Mouse (Mus musculus) forebrain, embryonic 15.5 days (tissue): ENCODE measurements around the gene Angpt4. TPM values are rescaled to one million over a fixed set of nuclear protein-coding genes. Genes with fewer than 3 reads are reported as not detected.

Source experiments
- ATAC-seq: fragments of 200-750 bp; cut with Nextera tagmentation; replicated peaks from 2 replicates; pipeline ENCODE4 v1.8.0; 2017; ENCODE audit warnings: mild to moderate bottlenecking, moderate TSS enrichment, moderate library complexity
- H3K27ac ChIP-seq: fragments of 300-500 bp; sonication (generic); replicated peaks from 2 replicates; pipeline ENCODE4 v1.5.1; 2015; ENCODE audit warnings: mild to moderate bottlenecking, inconsistent platforms
- H3K27me3 ChIP-seq: fragments of 300-500 bp; sonication (generic); 2 replicates; pipeline ENCODE4 v1.6.1; 2015; ENCODE audit warnings: inconsistent platforms
- H3K36me3 ChIP-seq: fragments of 300-500 bp; sonication (generic); 2 replicates; pipeline ENCODE4 v1.6.1; 2015; ENCODE audit warnings: mild to moderate bottlenecking, inconsistent platforms
- H3K4me1 ChIP-seq: fragments of 300-500 bp; sonication (generic); 2 replicates; pipeline ENCODE4 v1.6.1; 2015; ENCODE audit warnings: inconsistent platforms
- H3K4me2 ChIP-seq: fragments of 300-500 bp; sonication (generic); replicated peaks from 2 replicates; pipeline ENCODE4 v1.6.1; 2015; ENCODE audit warnings: mild to moderate bottlenecking, inconsistent platforms
- H3K4me3 ChIP-seq: fragments of 300-500 bp; sonication (generic); 2 replicates; pipeline ENCODE4 v1.5.1; 2015; ENCODE audit warnings: mild to moderate bottlenecking, inconsistent platforms
- H3K9ac ChIP-seq: fragments of 300-500 bp; sonication (generic); replicated peaks from 2 replicates; pipeline ENCODE4 v1.6.1; 2015; ENCODE audit warnings: mild to moderate bottlenecking, inconsistent platforms
- H3K9me3 ChIP-seq: fragments of 300-500 bp; sonication (generic); 2 replicates; pipeline ENCODE4 v1.6.1; 2016; ENCODE audit warnings: inconsistent platforms
- WGBS: fragments of 180-500 bp; shearing (Covaris S2); methylation state at CpG from one replicate; pipeline ENCODE4 v1.1.7; 2015; ENCODE audit warnings: mixed read lengths; 5-methylcytosine and 5-hydroxymethylcytosine counted together
- polyA plus RNA-seq: library from polyadenylated mRNA; unstranded; fragments of >200 nt; fragmentation: Nextera tagmentation; extraction: Ambion mirVana; gene quantifications from 2 replicates; pipeline ENCODE4 v1.2.1, GENCODE M21; 2015

The Angpt4 gene
- polyA plus RNA-seq, 1 experiment from 2014 or later, result not detected

DNA sequence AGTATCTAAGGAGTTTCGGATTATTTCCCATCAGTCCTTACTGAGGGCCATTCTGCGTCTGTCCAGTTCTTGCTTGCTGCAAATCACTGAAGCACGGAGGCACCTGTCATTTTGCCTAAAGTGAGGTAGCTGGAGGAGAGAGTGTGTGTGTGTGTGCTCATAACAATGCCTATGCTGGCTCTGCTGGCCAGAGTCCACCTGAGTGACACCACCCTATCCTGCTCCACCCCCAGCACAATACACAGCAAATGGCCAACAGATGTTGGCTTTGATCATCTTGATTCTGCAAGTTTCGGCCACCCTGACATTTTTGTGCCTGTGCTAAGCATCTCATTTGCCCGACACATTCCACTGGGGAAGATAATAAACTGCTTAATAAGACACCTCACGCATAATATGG lies 67.5 kb downstream of the Angpt4 start:
- H3K27me3 ChIP-seq, result no peaks in the 10 kb centered on the region
- H3K4me2 ChIP-seq, result peak overlapping the region; percentile 90
- no peak overlapping the region for H3K9ac ChIP-seq
- ATAC-seq, result no peak
- no peak overlapping the region for H3K4me3 ChIP-seq
- H3K27ac ChIP-seq, result no peak overlapping the region
- no peaks in the 10 kb centered on the region for H3K9me3 ChIP-seq
- H3K36me3 ChIP-seq, result no peaks in the 10 kb centered on the region
- H3K4me1 ChIP-seq, result peaks cover 45% of the 10 kb centered on the region
- WGBS, result 72% methylated on average over 6 of the region's 6 CpGs

DNA sequence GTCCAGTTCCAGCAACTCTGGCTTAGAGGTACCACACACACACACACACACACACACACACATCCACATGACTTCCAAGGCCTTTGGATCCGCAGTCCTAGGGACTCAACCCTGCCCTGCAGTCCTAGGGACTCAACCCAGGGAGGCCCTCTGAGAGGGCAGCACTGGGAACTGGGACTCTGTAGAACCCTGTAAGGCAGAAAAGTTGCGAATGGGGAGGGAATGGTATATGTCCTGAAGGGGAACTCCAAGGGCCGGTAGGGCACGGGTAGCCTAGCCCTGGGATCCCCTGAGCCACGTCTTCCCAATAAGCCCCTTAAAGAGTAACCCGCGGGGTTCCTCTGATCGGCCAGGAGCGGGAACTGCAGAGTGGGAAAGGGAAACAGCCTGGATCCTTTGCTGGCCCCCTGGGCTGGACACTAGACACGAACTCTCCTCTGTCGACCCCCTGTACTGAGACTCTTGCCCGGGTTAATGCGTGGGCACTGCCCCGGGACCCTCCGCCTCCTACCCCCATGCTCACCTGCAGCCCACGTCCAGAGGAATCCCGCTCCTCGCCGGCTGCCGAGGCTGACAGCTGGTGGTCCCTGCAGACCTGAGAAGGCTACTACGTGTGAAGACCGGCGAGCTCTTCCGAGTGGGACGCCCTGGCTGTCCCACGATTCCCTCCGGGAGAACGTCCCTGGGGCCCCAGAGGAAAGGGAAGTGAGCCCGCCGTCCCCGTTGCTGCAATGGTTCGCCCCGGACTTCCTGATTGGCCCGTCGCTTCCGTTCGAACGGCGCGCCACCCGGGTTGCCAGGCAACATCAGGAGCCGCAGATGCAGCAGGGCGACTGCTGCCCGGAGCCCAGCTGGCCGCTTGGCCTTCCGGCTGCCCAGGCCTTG lies 68.7 kb downstream of the Angpt4 start, which contains the start of gene Fam110a:
Fam110a (minus strand) TSS at position 750 of the 885 bp plus-strand sequence.
- H3K27ac ChIP-seq, result peak within 1 kb of the TSS; percentile 67
- under 1% methylated on average over 46 of the region's 46 CpGs for WGBS
- peak within 1 kb of the TSS; percentile 90 for H3K4me2 ChIP-seq
- H3K4me1 ChIP-seq, result peaks cover 34% of the 10 kb centered on the region
- no peaks in the 10 kb centered on the region for H3K9me3 ChIP-seq
- H3K9ac ChIP-seq, result peak within 1 kb of the TSS; percentile 78
- H3K4me3 ChIP-seq, result peak within 1 kb of the TSS; percentile 81
- peak; percentile 91 for ATAC-seq
- H3K36me3 ChIP-seq, result no peaks in the 10 kb centered on the region
- no peaks in the 10 kb centered on the region for H3K27me3 ChIP-seq

DNA sequence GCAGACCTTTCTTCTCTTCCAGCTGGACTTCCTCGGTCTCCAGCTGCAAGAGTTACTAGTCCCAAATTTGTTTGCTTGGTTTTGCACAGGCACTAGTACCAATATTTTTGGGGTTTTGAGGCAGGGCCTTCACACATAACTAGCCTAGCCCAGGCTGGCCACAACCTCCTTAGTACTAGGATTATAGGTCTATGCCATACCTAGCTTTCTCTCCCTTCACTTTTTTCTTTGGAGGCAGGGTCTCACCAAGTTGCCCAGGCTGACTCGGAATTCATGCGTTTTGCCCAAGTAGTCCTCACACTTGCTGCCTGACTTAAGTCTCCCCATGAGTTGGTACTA lies 69.3 kb downstream of the Angpt4 start:
- ATAC-seq, result peak; percentile 47; the same call in 1 of the 2 replicates
- H3K9me3 ChIP-seq, result no peaks in the 10 kb centered on the region
- peak overlapping the region; percentile 81 for H3K4me3 ChIP-seq
- H3K27me3 ChIP-seq, result no peaks in the 10 kb centered on the region
- H3K4me1 ChIP-seq, result peaks cover 34% of the 10 kb centered on the region
- peak overlapping the region; percentile 90 for H3K4me2 ChIP-seq
- peak overlapping the region; percentile 78 for H3K9ac ChIP-seq
- peak overlapping the region; percentile 67 for H3K27ac ChIP-seq
- no peaks in the 10 kb centered on the region for H3K36me3 ChIP-seq
- 23% methylated on average over 3 of the region's 3 CpGs for WGBS

GRCm38 (mm10) chr2:151981268-151981667 lies 70.3 kb downstream of the Angpt4 start:
- H3K4me1 ChIP-seq, result peaks cover 30% of the 10 kb centered on the region
- no peak overlapping the region for H3K9ac ChIP-seq
- H3K27me3 ChIP-seq, result no peaks in the 10 kb centered on the region
- WGBS, result 85% methylated on average over 6 of the region's 6 CpGs
- no peak for ATAC-seq
- no peak overlapping the region for H3K27ac ChIP-seq
- no peak overlapping the region for H3K4me3 ChIP-seq
- H3K4me2 ChIP-seq, result no peak overlapping the region
- H3K9me3 ChIP-seq, result no peaks in the 10 kb centered on the region
- H3K36me3 ChIP-seq, result no peaks in the 10 kb centered on the region

DNA sequence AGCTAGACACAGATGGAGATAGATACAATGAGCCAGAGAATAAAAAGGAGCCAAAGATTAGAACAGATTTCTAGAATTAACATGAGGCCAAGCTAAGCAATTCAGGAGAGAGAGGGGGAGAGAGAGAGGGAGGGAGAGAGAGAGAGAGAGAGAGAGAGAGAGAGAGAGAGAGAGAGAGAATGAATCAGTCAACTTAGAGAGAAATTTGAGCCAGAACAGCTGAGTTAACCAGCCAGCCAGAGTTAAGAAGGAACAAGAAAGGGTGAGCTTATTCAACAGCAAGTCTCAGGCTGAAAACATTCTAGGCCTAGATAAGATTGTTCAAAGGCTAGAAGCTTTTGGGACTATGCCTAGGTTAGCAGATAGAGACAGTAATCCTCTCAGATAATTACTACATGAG lies 71.5 kb downstream of the Angpt4 start:
- peaks cover 29% of the 10 kb centered on the region for H3K4me1 ChIP-seq

DNA sequence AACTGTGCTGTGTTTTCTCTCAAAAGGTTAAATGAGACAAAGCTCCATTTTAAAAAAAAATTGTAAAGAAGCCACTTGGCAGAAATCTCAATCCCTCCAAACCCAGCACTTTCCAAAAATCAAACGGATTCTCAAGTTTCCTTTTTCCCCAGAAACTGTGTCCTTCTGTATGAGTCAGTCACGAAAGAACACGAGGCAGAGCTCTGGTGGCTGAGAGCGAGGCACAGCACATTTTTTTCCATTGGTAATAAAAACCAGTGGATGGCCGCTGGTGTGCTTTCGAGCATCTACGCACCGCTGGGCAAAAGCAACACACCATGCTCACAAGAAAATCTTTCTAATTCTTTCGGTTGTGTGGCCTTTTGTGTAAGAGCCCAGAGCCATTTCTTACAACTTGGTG lies 73.0 kb downstream of the Angpt4 start:
- H3K27me3 ChIP-seq, result no peaks in the 10 kb centered on the region
- H3K9me3 ChIP-seq, result no peaks in the 10 kb centered on the region
- no peak overlapping the region for H3K4me2 ChIP-seq
- WGBS, result 58% methylated on average over 9 of the region's 9 CpGs
- H3K4me3 ChIP-seq, result no peak overlapping the region
- ATAC-seq, result no peak
- H3K36me3 ChIP-seq, result no peaks in the 10 kb centered on the region
- H3K4me1 ChIP-seq, result peaks cover 13% of the 10 kb centered on the region
- H3K27ac ChIP-seq, result no peak overlapping the region
- H3K9ac ChIP-seq, result no peak overlapping the region

More for the DNA sequence above, 71.5 kb downstream of the Angpt4 start:
- Histone ChIP-seq H3K27me3 (no peaks in the 10 kb centered on the region), H3K36me3 (no peaks in the 10 kb centered on the region), H3K27ac (no peak overlapping the region), H3K4me3 (no peak overlapping the region), H3K9ac (no peak overlapping the region), H3K9me3 (no peaks in the 10 kb centered on the region), H3K4me2 (no peak overlapping the region)
- no peak for ATAC-seq

- Histone ChIP-seq H3K4me2 (no peak overlapping the region), H3K9me3 (no peaks in the 10 kb centered on the region), H3K27me3 (no peaks in the 10 kb centered on the region), H3K9ac (no peak overlapping the region), H3K4me1 (peaks cover under 1% of the 10 kb centered on the region; the same call in 1 of the 2 replicates), H3K36me3 (no peaks in the 10 kb centered on the region), H3K4me3 (no peak overlapping the region), H3K27ac (no peak overlapping the region)
- ATAC-seq, result no peak
- WGBS, result 83% methylated on average over 7 of the region's 7 CpGs
These were observed 74.6 kb downstream of the Angpt4 start for GRCm38 (mm10) chr2:151985426-151986172.

DNA sequence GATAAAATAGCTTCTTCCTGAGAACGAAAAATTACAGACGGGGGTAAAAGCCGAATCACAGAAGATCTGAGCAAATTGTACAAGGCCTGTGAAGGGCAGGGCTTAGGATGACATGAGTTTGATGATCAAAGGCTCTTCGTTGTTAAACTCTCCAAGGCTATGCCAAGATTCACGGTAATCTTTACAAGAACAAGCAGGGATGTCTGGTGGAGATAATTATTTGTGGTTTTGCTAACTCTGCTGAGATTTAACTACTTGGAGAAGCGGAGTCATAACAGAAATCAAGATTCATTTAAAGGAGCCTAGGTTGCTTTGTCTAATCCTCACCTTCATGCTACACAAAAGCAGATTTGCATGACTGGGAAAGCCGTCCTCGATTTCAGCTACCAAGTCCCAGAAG lies 75.9 kb downstream of the Angpt4 start:
- no peaks in the 10 kb centered on the region for H3K27me3 ChIP-seq
- H3K27ac ChIP-seq, result no peak overlapping the region
- no peaks in the 10 kb centered on the region for H3K36me3 ChIP-seq
- no peak overlapping the region for H3K4me2 ChIP-seq
- no peak overlapping the region for H3K4me3 ChIP-seq
- H3K4me1 ChIP-seq, result peaks cover 10% of the 10 kb centered on the region; the same call in 1 of the 2 replicates
- WGBS, result 81% methylated on average over 8 of the region's 8 CpGs
- ATAC-seq, result no peak
- H3K9me3 ChIP-seq, result no peaks in the 10 kb centered on the region
- no peak overlapping the region for H3K9ac ChIP-seq

GRCm38 (mm10) chr2:151988978-151989377 lies 78.0 kb downstream of the Angpt4 start:
- H3K4me3 ChIP-seq, result no peak overlapping the region
- peaks cover 10% of the 10 kb centered on the region; the same call in 1 of the 2 replicates for H3K4me1 ChIP-seq
- no peaks in the 10 kb centered on the region for H3K27me3 ChIP-seq
- no peak overlapping the region for H3K27ac ChIP-seq
- H3K36me3 ChIP-seq, result no peaks in the 10 kb centered on the region
- ATAC-seq, result no peak
- H3K9me3 ChIP-seq, result no peaks in the 10 kb centered on the region
- H3K9ac ChIP-seq, result no peak overlapping the region
- no peak overlapping the region for H3K4me2 ChIP-seq
- WGBS, result 64% methylated on average over 2 of the region's 2 CpGs

DNA sequence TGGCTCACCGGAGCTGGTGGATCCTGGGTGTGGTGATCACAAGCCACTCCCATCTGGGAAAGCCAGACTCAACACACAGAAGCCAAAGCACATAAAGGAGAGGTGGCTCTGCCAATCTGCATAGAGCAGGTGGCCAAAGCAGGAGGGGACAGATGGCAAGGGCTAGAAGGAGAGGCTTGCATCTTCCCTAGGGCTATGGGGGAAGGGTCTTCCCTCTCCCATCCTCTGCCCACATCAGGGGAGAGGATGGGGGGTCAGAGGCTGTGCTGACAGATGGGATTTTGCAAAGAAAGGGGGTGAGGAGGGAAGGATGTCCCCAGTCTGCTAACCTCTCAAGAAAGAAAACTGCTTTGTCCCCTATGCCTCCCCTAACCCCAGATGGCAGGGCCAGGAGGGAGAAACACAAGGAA lies 80.0 kb downstream of the Angpt4 start:
- H3K9me3 ChIP-seq, result no peaks in the 10 kb centered on the region
- no peak overlapping the region for H3K4me2 ChIP-seq
- H3K36me3 ChIP-seq, result no peaks in the 10 kb centered on the region
- peaks cover 15% of the 10 kb centered on the region; the same call in 1 of the 2 replicates for H3K4me1 ChIP-seq
- peak; percentile 60 for ATAC-seq
- H3K9ac ChIP-seq, result no peak overlapping the region
- no peak overlapping the region for H3K4me3 ChIP-seq
- H3K27ac ChIP-seq, result peak overlapping the region; percentile 56
- H3K27me3 ChIP-seq, result peaks cover 12% of the 10 kb centered on the region
- WGBS, result 17% methylated on average over 1 of the region's 1 CpGs

- no peak for ATAC-seq
These were observed 80.4 kb downstream of the Angpt4 start for GRCm38 (mm10) chr2:151991446-151991845.

More at GRCm38 (mm10) chr2:151991446-151991845, 80.4 kb downstream of the Angpt4 start:
- H3K4me2 ChIP-seq, result no peak overlapping the region
- H3K27ac ChIP-seq, result peak overlapping the region; percentile 56
- peaks cover 16% of the 10 kb centered on the region for H3K27me3 ChIP-seq
- H3K4me3 ChIP-seq, result no peak overlapping the region
- no peak overlapping the region for H3K9ac ChIP-seq
- H3K36me3 ChIP-seq, result no peaks in the 10 kb centered on the region
- WGBS, result 38% methylated on average over 5 of the region's 5 CpGs
- H3K9me3 ChIP-seq, result no peaks in the 10 kb centered on the region
- H3K4me1 ChIP-seq, result peaks cover 17% of the 10 kb centered on the region
